Mouse (Mus musculus): ENCODE measurements at regions not wholly inside any gene's neighbourhood (a gene's known extent, or its start where the extent isn't known, plus 50 kb on each side); places are given as distances from the start of the nearest gene placed in this dataset.

- TF ChIP-seq CHD2 (IDR thresholded peaks at IDR 0.05; ENCODE audit: low read depth, low read length) (no peak), ZNF384 (IDR thresholded peaks at IDR 0.05; ENCODE audit: low read depth, low read length) (no peak)
Observed at GRCm38 (mm10) chr15:26051415-26051814, 67.2 kb downstream of the Zfp622 start.

All from ES-E14 (cell line).